Comparison of ENCODE assay signal across 17 mouse cellular contexts in genomic region chr10:96048550-96048949, GRCm38 (mm10).
DNase-seq lines count a peak whose midpoint lies in the region; ATAC-seq and TF ChIP-seq lines count a peak whose summit lies in the region.
"Had no signal": no experiment of that assay in that cellular context is flagged by ENCODE, and none has a peak within 500 bp of the region (broad histone marks: within the 10 kb centered on the region; RNA-seq: fewer than 3 reads in every experiment).

No protein-coding gene starts in this region.

- peaks cover 11% of the 10 kb centered on the region for H3K36me3 ChIP-seq in heart, embryonic 14.5 days (ENCODE audit: control insufficient read depth, insufficient read depth, low read length)
- 0 out of 2 replicates have a peak, but pooled peaks cover 6% of the 10 kb centered on the region for H3K36me3 ChIP-seq in heart, postnatal 0 days (replicated peaks; ENCODE audit: control insufficient read depth, insufficient read depth, low read length)
- H3K36me3 ChIP-seq: lung, embryonic 15.5 days; midbrain, embryonic 13.5 days had no signal

- H3K9ac ChIP-seq in heart, embryonic 14.5 days (ENCODE audit: low read length) = no peak overlapping the region
- H3K9ac ChIP-seq in heart, postnatal 0 days (replicated peaks; ENCODE audit: low read depth, low read length) = no peak overlapping the region
- H3K9ac ChIP-seq: lung, embryonic 15.5 days; midbrain, embryonic 13.5 days; neural tube, embryonic 13.5 days had no signal

- WGBS in heart, embryonic 14.5 days = 46% methylated on average over 3 of the region's 3 CpGs
- 36% methylated on average over 3 of the region's 3 CpGs for WGBS in heart, postnatal 0 days

- peaks cover 8 to 11% of the 10 kb centered on the region in 2 experiments for H3K4me1 ChIP-seq in heart, embryonic 14.5 days (ENCODE audit: control insufficient read depth in 2 of 2, insufficient read depth in 2 of 2, low read length in 2 of 2)
- H3K4me1 ChIP-seq in heart, postnatal 0 days (ENCODE audit: control insufficient read depth, insufficient read depth) = peaks cover 21% of the 10 kb centered on the region
- H3K4me1 ChIP-seq: lung, embryonic 15.5 days; neural tube, embryonic 13.5 days had no signal

- no peak overlapping the region for H3K4me3 ChIP-seq in heart, embryonic 14.5 days (ENCODE audit: control insufficient read depth in 1 of 2, insufficient read depth in 1 of 2, low read depth in 1 of 2, low read length in 2 of 2)
- H3K4me3 ChIP-seq in heart, postnatal 0 days (ENCODE audit: low read depth, low read length) = no peak overlapping the region
- H3K4me3 ChIP-seq: lung, embryonic 15.5 days; midbrain, embryonic 13.5 days; neural tube, embryonic 13.5 days had no signal

- peak overlapping the region; percentile 71 to 74 for H3K27ac ChIP-seq in heart, embryonic 14.5 days (replicated peaks in 1 of 2; ENCODE audit: control insufficient read depth in 1 of 2, insufficient read depth in 1 of 2, low read depth in 2 of 2, low read length in 2 of 2)
- H3K27ac ChIP-seq in heart, postnatal 0 days (ENCODE audit: low read depth) = peak overlapping the region; percentile 65
- H3K27ac ChIP-seq: hindbrain, postnatal 0 days; kidney, postnatal 0 days; lung, embryonic 15.5 days; midbrain, embryonic 13.5 days; neural tube, embryonic 13.5 days had no signal

- H3K9me3 ChIP-seq in heart, embryonic 14.5 days (ENCODE audit: control insufficient read depth, low read length) = no peaks in the 10 kb centered on the region
- H3K9me3 ChIP-seq in heart, postnatal 0 days (replicated peaks; ENCODE audit: control insufficient read depth, low read length) = no peaks in the 10 kb centered on the region
- H3K9me3 ChIP-seq: lung, embryonic 15.5 days; midbrain, embryonic 13.5 days; neural tube, embryonic 13.5 days had no signal

- intact Hi-C loops in heart, postnatal 14 days (cut with DNase I) = no loop called here

- DNase-seq in adrenal gland, adult (ENCODE audit: inconsistent age in 2 of 2, low spot score in 1 of 2) = peak; percentile 13 to 63
- no peak for DNase-seq in adrenal gland, postnatal 25 days
- DNase-seq in heart, postnatal 14 days = no peak
- peak; percentile 28 for DNase-seq in heart, postnatal 0 days (ENCODE audit: low spot score)
- DNase-seq in frontal cortex, adult 2 months (ENCODE audit: extremely low spot score in 1 of 2, low spot score in 1 of 2) = no peak
- DNase-seq in right cerebral cortex, adult 18-20 months = no peak
- DNase-seq: cerebellum, adult 11 months; gastrocnemius, postnatal 14 days; left cerebral cortex, postnatal 4 days; right cerebral cortex, postnatal 14 days had no signal

- no peak for TF ChIP-seq CTCF in heart, postnatal 0 days (IDR thresholded peaks at IDR 0.05; ENCODE audit: low read depth)

- peak; percentile 56; the same call in 1 of the 2 replicates for ATAC-seq in heart, embryonic 14.5 days (ENCODE audit: insufficient number of reproducible peaks, insufficient read depth, low FRiP score, low read depth)
- peak; percentile 88 for ATAC-seq in heart, postnatal 0 days (ENCODE audit: insufficient read depth, low read depth)
- ATAC-seq in megakaryocyte-erythroid progenitor cell, adult 5-6 weeks (replicated peaks; ENCODE audit: low FRiP score, low TSS enrichment, poor library complexity, severe bottlenecking) = peak; percentile 56; the same call in 1 of the 2 replicates
- ATAC-seq: hindbrain, postnatal 0 days; midbrain, embryonic 13.5 days had no signal

- H3K4me2 ChIP-seq in heart, embryonic 14.5 days (ENCODE audit: low read length) = peak overlapping the region; percentile 40
- H3K4me2 ChIP-seq in heart, postnatal 0 days (ENCODE audit: low read depth, low read length) = no peak overlapping the region
- H3K4me2 ChIP-seq: lung, embryonic 15.5 days; midbrain, embryonic 13.5 days; neural tube, embryonic 13.5 days had no signal

- no peak for TF ChIP-seq EP300 in heart, postnatal 0 days (IDR thresholded peaks at IDR 0.05; ENCODE audit: low read depth)

- H3K27me3 ChIP-seq in heart, embryonic 14.5 days (ENCODE audit: control insufficient read depth, insufficient read depth, low read length) = no peaks in the 10 kb centered on the region
- no peaks in the 10 kb centered on the region for H3K27me3 ChIP-seq in heart, postnatal 0 days (ENCODE audit: control insufficient read depth, insufficient read depth, low read length)
- H3K27me3 ChIP-seq: lung, embryonic 15.5 days; midbrain, embryonic 13.5 days; neural tube, embryonic 13.5 days had no signal

Comparison
In these comparisons a context has a peak if more than half of its experiments do, and no peak if none do; other contexts are left out.
1. DNase-seq: peak in adrenal gland, adult (2 of 2) and heart, postnatal 0 days (single experiment); none in adrenal gland, postnatal 25 days (single experiment), heart, postnatal 14 days (0 of 2), frontal cortex, adult 2 months (0 of 2) and right cerebral cortex, adult 18-20 months (single experiment).
2. Peak in every context shown above with its lines, with median percentiles within 50 percentile points of each other: ATAC-seq.